Mouse (Mus musculus) heart, embryonic 16.5 days (tissue): ENCODE data around the gene Pfpl. TPM values are rescaled to one million over a fixed set of nuclear protein-coding genes. Genes with fewer than 3 reads are reported as not detected.

Experiments used
- ATAC-seq: fragments of 200-750 bp; cut with Nextera tagmentation; replicated peaks from 2 replicates; pipeline ENCODE4 v1.8.0; 2017; ENCODE audit warnings: moderate number of reproducible peaks; ENCODE audit not compliant: insufficient read depth, low FRiP score; ENCODE audit errors: extremely low read depth
- H3K27ac ChIP-seq: fragments of 300-500 bp; sonication (generic); 2 replicates; pipeline ENCODE4 v1.5.1; 2014; ENCODE audit warnings: mild to moderate bottlenecking, low read length, control low read depth, moderate library complexity
- H3K27me3 ChIP-seq: fragments of 300-500 bp; sonication (generic); 2 replicates; pipeline ENCODE4 v1.6.1; 2014; ENCODE audit warnings: low read length, mixed read lengths; ENCODE audit not compliant: control insufficient read depth, insufficient read depth
- H3K36me3 ChIP-seq: fragments of 300-500 bp; sonication (generic); 2 replicates; pipeline ENCODE4 v1.6.1; 2014; ENCODE audit not compliant: control insufficient read depth, insufficient read depth
- H3K4me1 ChIP-seq: fragments of 300-500 bp; sonication (generic); 2 replicates; pipeline ENCODE4 v1.6.1; 2014; ENCODE audit warnings: low read length, mixed read lengths; ENCODE audit not compliant: control insufficient read depth, insufficient read depth
- H3K4me2 ChIP-seq: fragments of 300-500 bp; sonication (generic); 2 replicates; pipeline ENCODE4 v1.6.1; 2014; ENCODE audit warnings: low read depth, mild to moderate bottlenecking, control low read depth, low read length
- H3K4me3 ChIP-seq: fragments of 300-500 bp; sonication (generic); 2 replicates; pipeline ENCODE4 v1.5.1; 2014; ENCODE audit warnings: mild to moderate bottlenecking, control low read depth, low read length
- H3K9ac ChIP-seq: fragments of 300-500 bp; sonication (generic); 2 replicates; pipeline ENCODE4 v1.6.1; 2014; ENCODE audit warnings: low read length, control low read depth
- H3K9me3 ChIP-seq: fragments of 300-500 bp; sonication (generic); replicated peaks from 2 replicates; pipeline ENCODE4 v1.6.1; 2016; ENCODE audit warnings: low read length; ENCODE audit not compliant: control insufficient read depth
- WGBS: fragments of 180-500 bp; shearing (Covaris S2); extraction: QIAGEN DNeasy Blood & Tissue Kit; methylation state at CpG from one replicate; pipeline ENCODE4 v1.1.7; 2014; 5-methylcytosine and 5-hydroxymethylcytosine counted together
- polyA plus RNA-seq: library from polyadenylated mRNA; unstranded; fragments of >200 nt; fragmentation: Nextera tagmentation; extraction: Ambion mirVana; gene quantifications from 2 replicates; pipeline ENCODE4 v1.2.1, GENCODE M21; 2015

The Pfpl gene
- polyA plus RNA-seq, 1 experiment from 2014 or later = not detected

DNA sequence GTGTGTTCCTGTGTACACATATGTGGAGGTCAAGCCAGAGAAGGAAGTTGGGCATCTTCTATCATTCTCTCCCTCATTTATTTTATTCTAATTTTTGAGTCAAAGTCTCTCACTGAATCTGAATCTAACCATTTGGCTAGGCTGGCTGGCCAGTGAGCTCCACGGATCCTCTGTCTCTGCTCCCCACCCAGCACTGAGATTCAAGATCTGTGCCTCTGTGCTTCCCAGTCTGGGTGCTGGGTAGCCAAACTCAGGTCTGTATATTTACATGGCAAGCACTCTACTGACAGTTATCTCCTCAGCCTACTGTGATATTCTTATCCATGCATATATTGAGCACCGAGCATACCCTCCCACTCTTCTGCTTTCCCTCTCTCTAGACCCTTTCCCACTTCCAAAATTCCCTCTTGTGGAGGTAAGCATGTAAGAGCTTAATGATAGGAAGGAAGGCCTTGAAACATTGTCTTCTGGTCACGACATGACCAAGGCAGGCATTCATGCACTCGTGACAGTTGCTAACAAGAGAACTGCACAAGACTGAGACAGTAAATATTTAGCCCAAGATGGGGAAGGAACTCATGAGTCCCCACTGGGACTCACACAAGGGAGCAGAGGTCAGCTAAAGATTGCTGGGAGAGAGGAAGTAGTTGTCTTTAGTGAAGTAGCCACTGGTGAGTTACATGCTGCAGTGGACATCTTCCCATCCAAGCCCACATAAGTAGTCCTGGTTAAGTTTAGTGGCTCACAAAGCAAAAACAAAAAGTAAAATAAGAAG is 8.2 kb downstream of the Pfpl start:
- H3K4me2 ChIP-seq = no peak overlapping the region
- no peaks in the 10 kb centered on the region for H3K9me3 ChIP-seq
- WGBS = 53% methylated on average over 4 of the region's 4 CpGs
- H3K4me3 ChIP-seq = no peak overlapping the region
- no peaks in the 10 kb centered on the region for H3K27me3 ChIP-seq
- no peak for ATAC-seq
- no peak overlapping the region for H3K9ac ChIP-seq
- H3K27ac ChIP-seq = no peak overlapping the region
- H3K36me3 ChIP-seq = no peaks in the 10 kb centered on the region
- H3K4me1 ChIP-seq = no peaks in the 10 kb centered on the region

DNA sequence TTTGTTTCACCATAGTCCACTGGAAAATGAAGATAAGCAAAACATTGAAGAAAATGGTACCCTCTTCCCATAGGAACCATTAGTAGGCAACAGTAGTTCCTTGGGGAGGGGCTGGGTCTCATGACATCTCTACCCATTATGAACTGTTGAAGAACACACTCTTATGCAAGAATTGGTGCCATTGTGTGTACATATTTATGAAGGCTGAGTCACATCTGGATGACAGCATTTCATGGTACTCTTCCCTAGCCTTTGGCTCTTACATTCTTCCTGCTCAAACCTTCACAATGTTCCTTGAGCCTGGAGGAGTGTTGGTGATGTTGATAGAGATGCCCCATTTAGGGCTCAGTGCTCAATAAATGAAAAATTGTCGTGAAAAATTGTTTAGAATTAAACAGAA is 11.9 kb downstream of the Pfpl start:
- 35% methylated on average over 1 of the region's 1 CpGs for WGBS
- Histone ChIP-seq H3K4me2 (no peak overlapping the region), H3K9me3 (no peaks in the 10 kb centered on the region), H3K27ac (no peak overlapping the region), H3K4me3 (no peak overlapping the region), H3K27me3 (no peaks in the 10 kb centered on the region), H3K9ac (no peak overlapping the region), H3K4me1 (no peaks in the 10 kb centered on the region), H3K36me3 (no peaks in the 10 kb centered on the region)
- no peak for ATAC-seq

DNA sequence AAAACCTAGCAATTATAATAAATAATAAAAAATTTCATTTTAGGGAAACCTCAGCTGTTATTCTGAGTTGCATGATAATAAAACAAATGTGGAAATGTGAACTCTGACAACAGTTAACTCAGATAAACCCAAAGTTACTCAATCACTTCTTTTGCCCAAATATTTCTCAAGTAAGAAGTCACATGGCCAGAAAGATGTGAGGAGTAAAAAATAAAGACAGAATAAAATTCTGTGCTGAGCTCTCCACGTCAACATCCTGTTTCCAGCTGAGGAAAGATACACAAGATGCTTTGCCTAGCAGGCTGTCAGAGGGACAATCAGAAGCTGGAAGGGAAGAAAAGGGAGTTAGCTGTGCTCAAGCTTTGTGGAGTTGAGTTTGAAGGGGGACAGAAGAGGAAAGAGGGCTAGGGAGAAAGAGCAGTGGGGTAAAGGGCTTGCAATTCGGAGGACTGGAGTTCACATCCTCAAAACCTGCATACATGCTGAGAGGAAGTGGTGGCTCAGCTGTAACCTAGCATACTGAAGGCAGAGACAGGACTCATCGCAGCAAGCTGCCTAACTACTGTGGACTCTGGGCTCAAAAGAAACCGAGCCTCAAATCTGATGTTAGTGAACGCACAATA is 12.5 kb downstream of the Pfpl start:
- H3K27ac ChIP-seq = no peak overlapping the region; the same call in 1 of the 2 replicates
- no peak overlapping the region for H3K4me3 ChIP-seq
- H3K4me2 ChIP-seq = no peak overlapping the region
- ATAC-seq = no peak
- no peaks in the 10 kb centered on the region for H3K4me1 ChIP-seq
- no peaks in the 10 kb centered on the region for H3K9me3 ChIP-seq
- no peak overlapping the region for H3K9ac ChIP-seq
- H3K36me3 ChIP-seq = no peaks in the 10 kb centered on the region
- whole genome bisulfite sequencing = 68% methylated on average over 5 of the region's 5 CpGs
- no peaks in the 10 kb centered on the region for H3K27me3 ChIP-seq

DNA sequence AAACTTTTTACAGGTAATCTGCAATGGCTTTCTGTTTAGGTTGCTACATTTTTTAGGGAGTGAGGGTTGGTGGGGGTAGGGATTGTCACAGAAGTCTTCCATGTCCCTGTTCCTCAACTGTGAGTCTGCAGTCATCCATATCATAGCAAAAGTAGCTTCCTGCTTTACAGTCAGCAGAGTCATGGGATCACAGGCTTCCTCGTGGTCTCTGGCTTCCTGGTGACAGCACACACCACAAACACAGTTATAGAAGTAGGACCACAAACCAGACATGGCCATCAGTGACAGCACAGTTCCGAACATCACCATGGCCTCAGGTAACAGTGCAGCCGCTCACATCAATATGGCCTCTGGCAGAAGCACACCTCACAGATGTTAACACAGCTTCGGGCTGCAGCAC is 14.9 kb downstream of the Pfpl start:
- Histone ChIP-seq H3K9me3 (no peaks in the 10 kb centered on the region), H3K9ac (no peak overlapping the region), H3K27me3 (no peaks in the 10 kb centered on the region), H3K4me2 (peak overlapping the region; percentile 36; the same call in 1 of the 2 replicates), H3K27ac (no peak overlapping the region), H3K36me3 (no peaks in the 10 kb centered on the region), H3K4me1 (no peaks in the 10 kb centered on the region), H3K4me3 (no peak overlapping the region)
- WGBS = 59% methylated on average over 4 of the region's 4 CpGs
- no peak for ATAC-seq

DNA sequence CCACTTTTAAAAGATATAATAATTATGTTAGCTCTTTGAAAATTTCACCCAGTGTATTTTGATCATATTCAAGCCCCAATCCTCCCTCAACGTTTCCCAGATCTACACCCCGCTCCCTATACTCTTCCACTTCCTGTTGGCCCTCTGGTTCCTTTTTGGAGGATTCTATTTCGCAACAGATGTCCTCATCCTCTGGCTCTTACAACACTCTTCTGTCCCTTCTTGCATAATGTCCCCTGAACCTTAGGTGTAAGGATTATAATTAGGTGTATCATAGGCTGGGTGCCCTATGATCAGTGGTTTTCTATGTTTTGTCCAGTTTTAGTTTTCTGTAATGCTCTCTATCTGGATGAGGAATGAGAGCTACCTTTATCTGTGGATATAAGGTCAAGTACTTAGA is 17.3 kb downstream of the Pfpl start:
- Histone ChIP-seq H3K4me3 (no peak overlapping the region), H3K36me3 (no peaks in the 10 kb centered on the region), H3K9ac (no peak overlapping the region), H3K4me2 (no peak overlapping the region), H3K4me1 (no peaks in the 10 kb centered on the region), H3K9me3 (no peaks in the 10 kb centered on the region), H3K27ac (no peak overlapping the region), H3K27me3 (no peaks in the 10 kb centered on the region)
- ATAC-seq = no peak
- WGBS = 69% methylated on average over 3 of the region's 3 CpGs

DNA sequence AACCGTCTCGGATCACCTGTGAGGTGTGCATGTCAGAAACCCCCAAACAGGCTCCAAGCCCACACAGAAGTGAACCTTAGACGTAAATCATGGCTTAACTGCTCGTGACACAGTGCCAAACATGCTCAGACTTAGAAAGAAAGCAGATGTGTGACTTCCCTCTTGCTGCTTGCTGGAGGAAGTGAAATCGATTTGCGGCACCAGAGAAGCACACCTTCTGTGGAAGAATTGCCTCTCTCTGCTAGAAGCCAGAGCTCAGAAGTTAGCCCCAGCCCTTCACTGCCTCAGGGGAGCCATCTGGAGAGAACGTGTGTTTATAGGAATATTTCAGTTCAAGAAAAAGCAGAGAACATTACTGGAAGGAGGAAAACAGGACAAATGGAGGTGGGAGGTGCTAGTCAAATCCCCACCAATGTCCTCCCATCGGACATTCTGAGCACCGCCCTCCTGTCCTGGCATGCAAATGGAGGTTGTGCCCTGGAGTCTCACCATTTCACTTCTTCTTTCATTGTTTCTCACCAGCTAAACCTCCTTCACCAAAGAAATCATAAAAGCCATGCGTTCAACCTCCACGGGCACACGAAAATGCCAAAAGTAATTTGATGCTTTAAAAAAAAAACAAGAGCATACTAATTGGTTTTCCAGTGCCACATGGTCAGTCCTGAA is 29.8 kb downstream of the Pfpl start:
- H3K9me3 ChIP-seq = no peaks in the 10 kb centered on the region
- 71% methylated on average over 12 of the region's 12 CpGs for WGBS
- H3K9ac ChIP-seq = no peak overlapping the region
- H3K27me3 ChIP-seq = no peaks in the 10 kb centered on the region
- ATAC-seq = no peak
- peak overlapping the region; percentile 19; the same call in 1 of the 2 replicates for H3K4me2 ChIP-seq
- no peak overlapping the region for H3K4me3 ChIP-seq
- H3K27ac ChIP-seq = no peak overlapping the region
- no peaks in the 10 kb centered on the region for H3K4me1 ChIP-seq
- no peaks in the 10 kb centered on the region for H3K36me3 ChIP-seq

DNA sequence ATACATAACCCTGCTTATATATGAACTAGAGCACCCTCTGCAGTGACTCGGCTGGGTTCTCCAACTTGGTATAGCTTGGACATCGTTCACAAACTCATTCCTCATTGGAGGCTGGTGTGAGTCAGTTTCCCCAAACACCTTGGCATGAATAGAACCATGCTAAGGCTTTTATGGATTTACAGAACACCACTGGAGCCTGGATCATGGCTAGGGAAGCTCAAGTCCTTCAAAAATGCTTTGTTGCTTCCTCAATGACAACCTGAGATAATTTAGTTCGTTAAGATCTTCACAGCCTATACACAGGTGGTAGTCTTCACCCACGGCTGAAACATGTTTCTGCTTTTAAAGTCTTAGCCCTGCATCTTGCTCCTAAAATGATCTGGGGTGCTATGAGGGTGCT is 31.8 kb downstream of the Pfpl start:
- Histone ChIP-seq H3K9me3 (no peaks in the 10 kb centered on the region), H3K4me2 (no peak overlapping the region), H3K27ac (no peak overlapping the region), H3K9ac (no peak overlapping the region), H3K27me3 (no peaks in the 10 kb centered on the region), H3K4me1 (peaks cover 6% of the 10 kb centered on the region), H3K4me3 (no peak overlapping the region), H3K36me3 (no peaks in the 10 kb centered on the region)
- ATAC-seq = no peak
- WGBS = 72% methylated on average over 4 of the region's 4 CpGs

DNA sequence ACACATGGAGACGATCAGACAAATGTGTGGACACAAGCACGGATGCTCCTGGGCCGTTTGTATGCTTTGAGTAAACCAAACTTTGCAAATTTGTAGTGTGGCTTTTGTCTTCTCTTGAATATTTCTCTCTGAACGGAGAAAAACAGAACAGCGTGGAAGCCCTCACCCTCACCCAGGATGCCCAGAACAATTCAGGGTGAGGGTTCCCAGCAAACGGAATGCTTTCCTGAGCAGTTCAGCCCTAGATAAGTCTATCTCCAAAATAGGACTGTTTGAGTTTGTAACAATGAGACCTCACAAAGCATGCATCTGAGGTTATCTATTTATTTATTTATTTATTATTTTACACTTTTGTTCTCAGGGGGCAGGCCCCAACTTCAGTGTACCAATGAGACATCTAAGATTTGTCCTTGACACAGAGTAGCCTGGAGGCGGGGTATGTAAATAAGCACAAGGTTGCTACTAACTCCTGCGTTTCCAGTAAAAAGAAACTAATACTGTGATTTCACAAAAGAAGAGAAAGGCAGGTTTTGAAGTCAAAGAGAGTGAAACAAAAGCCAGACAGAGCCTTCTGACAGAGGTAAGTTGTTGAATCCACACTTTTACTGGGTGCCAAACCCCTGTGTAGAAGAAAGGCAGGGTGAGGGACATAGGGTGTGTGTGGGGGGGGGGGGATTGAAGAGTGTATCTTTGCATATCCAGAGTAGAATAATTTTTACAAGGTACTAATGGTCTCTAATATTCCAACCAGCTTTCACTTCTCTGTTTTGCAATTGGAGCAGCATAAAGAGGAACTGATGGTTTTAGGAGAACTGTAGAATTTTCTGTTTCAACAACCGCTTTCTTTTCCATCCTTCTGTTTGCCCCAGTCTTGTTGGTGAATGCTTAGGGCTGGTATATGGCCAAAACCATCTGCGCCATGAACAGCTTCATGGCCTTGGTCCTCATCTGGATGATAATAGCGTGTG is 32.9 kb downstream of the Pfpl start, which contains the start of gene Mpeg1:
Gene Mpeg1, plus strand, starts transcription at position 498 of the 968 bp plus-strand sequence.
- ATAC-seq = no peak
- H3K4me3 ChIP-seq = no peak within 1 kb of the TSS

More for the DNA sequence above, 32.9 kb downstream of the Pfpl start, which contains the start of gene Mpeg1:
- H3K9me3 ChIP-seq = no peaks in the 10 kb centered on the region
- no peaks in the 10 kb centered on the region for H3K27me3 ChIP-seq
- H3K36me3 ChIP-seq = no peaks in the 10 kb centered on the region
- no peak within 1 kb of the TSS for H3K27ac ChIP-seq
- H3K4me2 ChIP-seq = no peak within 1 kb of the TSS
- H3K4me1 ChIP-seq = peaks cover 6% of the 10 kb centered on the region
- 76% methylated on average over 11 of the region's 11 CpGs for WGBS
- H3K9ac ChIP-seq = no peak within 1 kb of the TSS
